Mouse (Mus musculus) gastrocnemius, adult 8-10 months (tissue): Measurements from ENCODE around the gene Cntrl. TPM values are rescaled to one million over a fixed set of nuclear protein-coding genes. Genes with fewer than 3 reads are reported as not detected.

Experiments used
- DNase-seq, 2 experiments: peaks; one replicate each; pipeline ENCODE4 v3.0.0; 2022; ENCODE audit warnings: low spot score in 2 of 2
- total RNA-seq, 4 experiments: library from RNA; stranded (reverse); gene quantifications; 2 replicates each; pipeline ENCODE4 v1.2.4; 2022

Cntrl gene
- total RNA-seq, 4 experiments from 2014 or later = 4.1 to 6.0 (median 4.6) TPM

DNA sequence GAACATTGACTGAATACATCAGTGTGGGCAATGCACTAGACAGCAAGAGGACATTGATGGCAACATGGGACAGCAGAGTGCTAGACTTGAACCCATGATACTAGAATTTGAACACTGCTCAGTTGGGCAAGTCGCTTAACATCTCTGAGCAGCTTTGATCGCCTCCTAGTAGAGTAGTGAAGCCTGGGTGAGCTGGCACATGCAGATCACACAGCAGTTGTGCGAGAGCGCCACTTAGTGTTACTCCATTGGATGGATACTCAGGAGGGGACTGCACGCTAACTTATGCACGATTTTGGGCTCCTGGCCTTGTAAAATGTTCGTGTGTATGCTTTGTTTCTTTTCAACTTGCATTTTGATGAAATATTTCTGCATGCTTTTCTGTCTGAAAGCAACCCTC is 15.4 kb downstream of the Cntrl start:
- no peak for DNase-seq

DNA sequence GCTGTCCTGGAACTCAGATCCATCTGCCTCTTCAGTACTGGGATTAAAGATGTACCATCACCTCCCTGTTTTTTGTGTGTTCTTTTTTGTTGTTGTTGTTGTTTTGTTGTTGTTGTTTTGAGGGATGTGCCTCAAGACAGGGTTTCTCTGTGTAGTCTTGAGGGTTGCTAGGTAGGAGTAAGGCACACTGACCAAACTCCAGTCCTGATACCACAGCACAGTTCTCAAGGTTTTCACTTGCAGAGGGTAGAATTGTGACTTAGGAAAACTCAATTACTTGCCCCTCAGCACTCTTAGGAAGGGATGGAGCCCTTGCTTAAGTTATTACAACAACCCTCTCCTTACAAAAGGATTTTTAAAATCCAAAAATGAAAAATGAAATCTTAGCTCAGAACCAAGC is 22.2 kb downstream of the Cntrl start:
- no peak for DNase-seq

DNA sequence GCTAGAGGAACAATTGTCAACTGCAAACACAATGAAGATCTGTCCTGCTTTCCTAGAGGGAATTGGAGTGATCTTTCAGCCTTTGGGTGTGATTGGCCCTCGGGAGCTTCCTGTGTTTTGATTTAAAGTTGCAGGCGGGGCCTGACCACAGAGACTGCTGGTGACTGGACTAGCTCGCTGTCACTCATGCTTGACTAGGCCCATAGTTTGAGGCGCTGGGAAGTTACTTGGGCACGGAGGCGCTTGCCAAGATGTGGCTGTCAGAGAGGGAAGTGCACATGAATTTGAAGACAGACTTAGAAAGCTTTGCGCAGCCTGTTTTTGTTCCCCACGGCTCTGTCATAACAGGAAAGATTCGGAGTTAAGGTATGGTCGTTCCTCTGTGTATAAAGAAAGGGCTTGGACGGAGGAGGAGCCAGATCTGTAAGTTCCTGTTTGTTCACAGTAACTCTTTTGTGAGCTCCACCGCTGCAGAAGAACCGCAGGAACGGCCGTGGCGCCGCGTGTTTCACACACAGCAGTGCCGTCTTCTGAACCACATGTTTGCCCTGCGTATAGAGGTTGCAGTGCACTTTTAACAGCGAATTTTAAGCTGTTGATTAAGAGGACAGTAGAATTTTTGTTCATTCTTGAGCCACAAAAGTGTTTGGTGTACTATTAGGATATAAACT is 22.8 kb downstream of the Cntrl start:
- peak; percentile 95 to 97 for DNase-seq

DNA sequence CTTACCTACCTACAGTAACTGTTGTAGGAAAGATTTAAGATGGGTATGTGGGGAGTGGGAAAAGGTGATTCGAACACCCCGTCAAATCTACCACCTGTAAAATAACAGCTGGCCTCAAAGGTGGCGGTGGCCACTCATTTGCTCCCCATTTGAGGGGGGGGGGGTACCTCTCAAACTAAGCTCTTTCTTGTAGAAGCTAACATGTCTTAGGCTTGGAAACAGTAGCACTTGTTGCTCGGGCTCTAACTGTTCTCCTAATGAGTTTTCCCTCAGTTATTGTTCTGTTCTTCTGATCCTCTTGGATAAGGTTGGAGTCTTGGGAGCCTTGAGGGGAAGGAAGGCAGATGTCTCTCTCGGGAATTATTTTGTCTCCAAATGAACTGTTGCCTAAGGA is 23.4 kb downstream of the Cntrl start:
- DNase-seq = no peak

DNA sequence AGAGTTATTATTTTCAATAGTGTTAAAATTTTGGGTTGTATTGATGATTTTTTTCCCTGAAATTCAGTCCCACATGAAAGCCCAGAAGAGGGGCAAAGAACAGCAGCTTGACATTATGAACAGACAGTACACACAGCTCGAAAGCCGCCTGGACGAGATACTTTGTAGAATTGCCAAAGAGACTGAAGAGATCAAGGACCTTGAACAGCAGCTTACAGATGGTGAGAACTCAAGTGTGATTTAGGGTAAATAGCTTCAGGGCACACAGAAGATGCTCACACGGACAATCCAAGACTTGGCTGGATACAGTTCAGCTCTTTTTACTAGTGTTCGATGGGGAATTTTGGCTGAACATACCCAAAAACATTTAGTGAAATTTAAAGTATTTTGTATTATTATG is 24.6 kb downstream of the Cntrl start:
- DNase-seq = no peak

DNA sequence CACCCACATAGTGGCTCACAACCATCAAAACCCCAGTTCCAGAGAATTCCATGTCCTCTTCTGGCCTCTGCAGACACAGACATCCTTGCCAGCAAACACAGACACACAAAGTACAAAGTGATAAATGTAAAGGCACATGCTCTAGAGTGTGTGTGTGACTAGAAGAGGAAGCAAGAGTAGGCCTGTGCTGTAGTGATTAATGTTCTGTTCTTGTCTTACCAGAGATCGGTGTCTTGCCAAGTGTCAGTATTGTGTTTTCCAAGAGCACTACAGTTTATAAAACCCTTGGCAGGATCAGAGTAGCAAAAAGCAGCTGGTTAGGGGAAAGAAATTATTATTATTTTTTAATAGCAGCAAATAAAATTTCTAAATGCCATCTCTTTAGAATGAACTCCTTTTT is 29.3 kb downstream of the Cntrl start:
- no peak for DNase-seq

DNA sequence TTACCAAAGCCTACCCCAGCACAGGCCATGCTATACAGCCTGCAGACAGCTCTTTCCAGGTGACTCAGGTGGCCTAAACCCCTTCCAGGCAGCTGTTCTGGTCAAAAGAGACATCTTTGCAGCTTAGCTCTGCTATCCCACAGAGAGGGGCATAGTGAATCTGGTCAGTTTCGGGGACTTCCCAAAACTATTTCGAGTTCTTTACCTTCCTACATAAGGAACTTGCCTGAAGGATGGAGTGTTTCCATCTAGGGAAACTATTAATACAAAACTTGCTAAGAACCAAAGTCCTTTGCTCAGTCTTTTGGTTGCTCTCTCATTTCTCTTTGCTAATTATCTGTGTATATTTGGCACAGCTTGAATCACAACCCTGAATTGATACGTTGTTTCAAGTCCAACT is 32.4 kb downstream of the Cntrl start:
- DNase-seq = no peak

DNA sequence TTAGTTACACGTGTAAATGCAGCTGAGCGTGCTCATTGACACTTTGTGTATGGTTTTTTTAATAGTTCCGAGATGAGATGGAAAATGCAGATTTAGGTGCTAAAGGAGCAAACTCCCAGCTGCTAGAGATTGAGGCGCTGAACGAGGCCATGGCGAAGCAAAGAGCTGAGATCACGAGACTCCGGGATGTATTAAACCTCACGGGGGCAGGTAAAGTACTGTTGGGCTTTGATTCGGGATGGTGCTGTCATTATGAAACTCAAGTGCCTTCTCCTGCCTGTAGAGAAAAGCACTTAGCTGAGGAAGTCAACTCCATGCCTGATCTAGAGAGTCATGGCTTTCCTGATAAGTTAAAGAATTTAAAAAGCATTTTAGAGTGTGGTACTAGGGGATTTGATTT is 39.5 kb downstream of the Cntrl start:
- DNase-seq = no peak

DNA sequence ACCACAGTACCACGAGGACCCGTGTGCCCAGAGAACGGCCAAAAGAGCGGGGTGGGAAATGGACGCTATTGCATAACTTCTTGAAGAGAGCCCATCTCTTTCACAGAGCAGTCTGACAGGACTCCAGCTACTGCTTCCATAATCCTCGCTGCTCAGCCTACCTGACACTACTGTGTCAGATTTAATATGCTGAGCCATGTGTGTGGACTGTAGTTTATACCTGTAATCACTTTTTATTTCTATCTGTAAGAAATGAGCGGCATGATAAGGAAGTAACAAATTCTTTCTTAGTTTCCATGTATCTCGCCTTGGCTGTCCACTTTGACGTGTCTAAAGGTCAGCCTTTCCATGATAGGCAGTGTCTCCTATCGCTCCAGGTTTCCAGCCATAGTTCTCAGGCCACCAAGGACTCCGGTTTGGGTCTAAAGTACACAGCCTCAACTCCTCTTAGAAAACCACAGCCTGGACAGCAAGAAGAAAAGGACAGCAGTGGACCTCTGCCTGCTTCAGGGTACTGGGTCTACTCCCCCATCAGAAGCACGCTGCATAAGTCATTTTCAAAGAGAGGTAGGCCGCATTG is 42.1 kb downstream of the Cntrl start:
- no peak for DNase-seq

DNA sequence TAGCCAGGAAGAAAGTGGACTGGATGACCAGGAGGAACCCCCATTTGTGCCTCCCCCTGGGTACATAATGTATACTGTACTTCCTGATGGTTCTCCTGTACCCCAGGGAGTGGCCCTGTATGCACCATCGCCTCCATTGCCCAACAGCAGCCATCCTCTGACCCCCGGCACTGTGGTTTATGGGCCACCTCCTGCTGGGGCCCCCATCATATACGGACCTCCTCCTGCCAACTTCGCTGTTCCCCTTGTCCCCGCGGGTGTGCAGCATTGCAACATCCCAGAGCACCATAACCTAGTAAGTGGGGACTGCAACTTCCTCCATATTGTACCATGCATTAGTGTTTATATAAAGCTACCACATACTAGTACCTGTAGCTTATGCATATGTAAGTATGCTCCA is 43.9 kb downstream of the Cntrl start:
- DNase-seq = no peak

DNA sequence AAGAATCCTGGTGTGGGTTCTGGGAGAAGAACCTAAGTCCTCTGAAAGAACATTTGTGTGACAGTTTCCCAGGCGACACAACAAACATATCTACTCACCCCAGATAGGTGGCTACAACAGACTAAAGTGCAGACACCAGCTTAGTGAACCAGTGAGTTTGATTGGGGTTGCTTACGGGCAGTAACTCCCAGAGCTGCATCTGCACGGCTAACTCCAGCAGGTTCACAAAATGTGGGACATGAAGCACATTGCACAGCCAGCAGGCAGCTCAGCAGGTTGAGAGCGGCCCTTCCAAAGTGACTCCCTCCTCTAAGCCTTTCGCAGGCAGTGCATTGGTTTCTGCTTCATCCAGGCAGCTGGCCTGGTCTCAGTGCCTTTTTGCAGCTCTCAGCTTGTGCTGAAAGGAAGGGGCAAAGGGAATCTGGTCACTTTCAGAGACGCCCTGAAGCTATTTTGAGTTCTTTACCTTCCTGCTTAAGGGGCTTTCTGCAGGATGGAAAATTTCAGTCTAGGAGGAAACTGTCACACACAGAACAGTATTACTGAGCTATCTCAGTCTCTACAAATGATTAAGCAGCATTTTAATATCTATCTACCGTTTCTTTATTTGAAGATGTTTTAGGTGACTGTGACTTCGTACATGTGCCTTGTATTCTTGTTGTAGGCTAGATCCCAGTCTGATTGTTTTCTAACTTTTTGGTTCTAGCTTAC is 44.7 kb downstream of the Cntrl start:
- no peak for DNase-seq

DNA sequence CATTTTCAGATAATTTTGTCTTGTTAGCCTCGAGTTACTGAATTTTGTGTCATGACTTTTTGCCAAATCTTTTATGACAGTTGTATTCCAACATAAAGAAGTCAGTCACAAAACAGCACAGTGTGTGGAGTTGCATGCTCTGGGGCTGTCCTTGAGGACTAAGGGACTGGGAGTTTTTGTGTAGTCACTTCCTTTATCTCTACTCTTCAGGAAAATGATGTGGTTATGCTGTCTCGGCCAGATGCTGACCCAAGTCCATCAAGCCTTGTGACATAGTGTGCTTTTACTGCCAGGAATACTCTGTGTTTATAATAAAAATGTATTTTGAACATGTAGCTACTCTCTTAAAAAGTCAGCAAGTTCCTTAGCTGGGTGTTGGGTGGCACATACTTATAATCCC is 47.7 kb downstream of the Cntrl start:
- DNase-seq = no peak

DNA sequence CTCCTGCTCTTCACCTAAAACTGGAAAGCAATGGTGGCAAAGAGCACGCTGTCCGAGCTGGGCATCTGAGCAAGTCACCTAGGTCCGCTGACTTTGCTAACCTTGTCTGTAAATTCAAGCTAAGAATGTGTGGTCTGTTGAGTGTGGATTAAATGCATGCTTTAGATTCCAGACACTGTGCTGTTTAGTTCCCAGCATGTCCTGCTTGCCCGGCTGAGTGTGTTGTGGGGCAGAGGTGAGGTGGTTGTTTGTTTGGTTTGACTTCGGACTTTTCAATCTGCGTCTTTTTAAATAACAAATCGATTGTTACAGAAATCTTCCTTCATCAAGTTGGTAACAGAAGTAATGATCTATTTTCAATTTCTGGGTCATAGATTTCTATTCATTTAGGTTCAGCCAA is 48.5 kb downstream of the Cntrl start:
- DNase-seq = no peak

DNA sequence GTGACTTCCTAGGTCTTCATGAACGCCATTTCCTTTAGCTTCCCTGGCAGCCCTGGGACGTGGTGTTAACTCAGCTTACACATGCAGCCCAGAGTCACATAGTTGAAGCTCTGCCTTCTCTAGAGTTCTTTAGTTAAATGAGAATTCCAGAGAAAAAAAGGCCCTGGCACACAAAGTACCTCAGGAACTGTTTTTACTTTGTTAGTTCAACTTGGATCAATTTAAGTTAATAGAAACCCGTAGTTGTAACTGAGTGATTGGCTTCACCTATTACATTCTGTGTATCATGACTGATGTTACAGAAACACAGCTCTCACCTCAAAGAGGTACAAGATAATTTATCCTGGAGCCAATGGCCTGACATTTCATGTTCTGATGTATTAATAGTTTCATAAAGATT is 49.1 kb downstream of the Cntrl start:
- DNase-seq = no peak

DNA sequence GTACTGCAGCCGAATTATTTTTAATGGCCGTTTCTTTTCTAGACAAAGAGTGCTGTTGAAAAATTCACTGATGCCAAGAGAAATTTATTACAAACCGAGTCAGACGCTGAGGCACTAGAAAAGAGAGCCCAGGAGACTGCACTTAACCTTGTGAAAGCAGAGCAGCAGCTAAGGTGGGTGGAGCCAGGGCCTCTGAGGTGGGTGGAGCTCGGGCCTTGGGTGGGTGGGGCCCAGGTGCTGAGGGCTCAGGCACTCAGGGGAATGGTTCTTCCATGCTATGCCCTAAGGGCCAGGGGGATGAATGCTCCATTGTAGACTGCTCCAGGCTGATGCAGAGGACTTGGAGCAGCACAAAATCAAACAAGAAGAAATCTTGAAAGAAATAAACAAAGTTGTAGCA is 50.9 kb downstream of the Cntrl start:
- DNase-seq = no peak

DNA sequence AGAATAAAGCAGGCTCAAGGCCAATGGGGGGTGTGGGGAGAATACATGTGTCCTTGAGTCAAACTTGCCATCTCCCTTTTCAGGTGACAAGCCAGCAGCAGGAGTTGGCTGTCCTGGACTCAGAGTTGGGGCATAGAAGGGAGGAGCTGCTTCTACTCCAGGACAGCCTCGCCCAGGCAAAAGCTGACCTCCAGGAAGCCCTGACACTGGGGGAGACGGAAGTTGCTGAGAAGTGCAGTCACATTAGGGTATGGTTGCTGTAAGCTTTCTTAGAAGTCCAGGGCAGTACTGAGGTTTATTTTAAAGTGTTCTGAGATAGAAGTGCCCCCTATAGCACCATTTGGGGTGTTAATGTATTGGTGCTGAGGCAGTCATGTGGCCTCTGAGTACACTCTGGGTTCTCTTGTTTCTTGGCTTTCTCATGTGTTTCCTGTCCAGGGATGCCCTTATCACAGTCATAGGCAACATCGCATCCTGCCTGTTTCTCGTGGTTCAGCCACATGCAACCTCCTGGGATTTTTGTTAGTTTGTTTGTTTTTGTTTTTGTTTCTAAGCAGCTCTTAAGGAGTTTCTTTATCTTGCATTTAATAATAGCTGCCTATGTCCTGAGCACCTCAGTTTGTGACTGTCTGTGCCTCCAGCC is 52.7 kb downstream of the Cntrl start:
- DNase-seq = no peak

DNA sequence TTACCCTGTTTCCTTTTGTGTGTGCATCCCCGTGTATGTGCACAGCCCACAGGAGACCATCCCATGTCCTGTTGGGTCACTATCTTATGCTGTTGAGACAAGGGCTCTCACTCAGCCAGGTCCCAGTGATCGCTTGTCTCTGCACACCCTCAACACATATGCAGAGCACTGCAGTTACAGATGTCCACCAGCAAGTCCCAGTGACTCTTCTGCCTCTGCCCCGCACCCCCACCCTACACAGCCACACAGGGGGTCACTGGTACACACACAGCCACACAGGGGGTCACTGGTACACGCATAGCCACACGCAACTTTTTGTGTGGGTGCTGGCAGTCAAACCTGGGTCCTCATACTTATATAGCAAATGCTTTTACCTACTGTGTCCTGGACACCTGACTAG is 54.1 kb downstream of the Cntrl start:
- no peak for DNase-seq

DNA sequence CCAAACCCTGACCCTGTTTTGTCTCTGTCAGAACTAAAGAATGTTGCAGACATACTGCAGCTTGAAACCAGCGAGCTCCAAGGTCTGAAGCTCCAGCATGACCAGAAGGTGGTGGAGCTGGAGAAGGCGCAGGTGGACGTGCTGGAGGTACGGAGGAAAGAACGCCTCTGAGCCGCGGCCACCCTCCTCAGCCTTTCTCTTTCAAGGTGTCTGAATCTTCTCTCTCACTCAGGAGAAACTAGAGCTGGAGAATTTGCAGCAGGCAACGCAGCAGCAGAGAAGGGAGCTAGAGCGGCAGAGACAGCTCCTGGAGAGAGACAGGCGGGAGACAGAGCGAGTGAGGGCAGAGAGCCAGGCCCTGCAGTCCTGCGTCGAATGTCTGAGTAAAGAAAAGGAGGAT is 56.1 kb downstream of the Cntrl start:
- DNase-seq = no peak

DNA sequence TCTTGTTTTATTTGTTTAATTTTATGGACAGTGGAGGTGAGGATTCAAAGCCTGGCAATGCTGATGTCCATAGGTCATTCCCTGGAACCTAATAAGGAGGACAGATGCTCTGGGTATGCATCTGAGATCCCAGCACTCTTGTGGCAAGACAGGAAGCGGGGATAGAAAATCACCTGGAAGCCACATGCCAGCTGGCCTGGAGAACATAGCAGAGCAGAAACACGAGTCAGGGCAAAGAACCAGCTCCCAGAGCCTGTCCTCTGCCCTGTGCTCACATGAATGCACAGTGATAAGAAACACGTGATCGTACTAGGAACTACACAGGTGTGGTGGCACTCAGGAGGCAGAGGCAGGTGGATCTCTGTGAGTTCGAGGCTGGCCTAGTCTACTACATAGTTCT is 57.5 kb downstream of the Cntrl start:
- no peak for DNase-seq

DNA sequence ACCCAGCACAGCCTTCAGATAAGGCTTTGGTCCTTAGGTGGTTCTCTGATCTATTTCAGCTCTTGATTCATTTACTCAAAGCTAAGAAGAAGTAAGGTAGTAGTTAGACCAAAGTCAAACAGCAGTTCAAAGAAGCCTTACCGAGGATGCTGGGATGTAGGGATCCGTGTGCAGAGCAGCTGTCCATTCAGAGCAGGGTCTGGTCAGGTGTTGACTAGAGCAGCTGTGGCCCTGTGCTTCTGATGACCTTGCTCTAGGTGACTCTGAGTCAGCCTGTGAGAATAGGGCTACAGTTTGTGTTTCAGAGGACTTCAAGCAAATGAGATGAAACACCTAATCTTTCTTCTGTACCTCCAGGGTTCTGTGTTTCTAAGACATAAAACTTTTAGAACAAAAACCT is 60.2 kb downstream of the Cntrl start:
- DNase-seq = no peak

DNA sequence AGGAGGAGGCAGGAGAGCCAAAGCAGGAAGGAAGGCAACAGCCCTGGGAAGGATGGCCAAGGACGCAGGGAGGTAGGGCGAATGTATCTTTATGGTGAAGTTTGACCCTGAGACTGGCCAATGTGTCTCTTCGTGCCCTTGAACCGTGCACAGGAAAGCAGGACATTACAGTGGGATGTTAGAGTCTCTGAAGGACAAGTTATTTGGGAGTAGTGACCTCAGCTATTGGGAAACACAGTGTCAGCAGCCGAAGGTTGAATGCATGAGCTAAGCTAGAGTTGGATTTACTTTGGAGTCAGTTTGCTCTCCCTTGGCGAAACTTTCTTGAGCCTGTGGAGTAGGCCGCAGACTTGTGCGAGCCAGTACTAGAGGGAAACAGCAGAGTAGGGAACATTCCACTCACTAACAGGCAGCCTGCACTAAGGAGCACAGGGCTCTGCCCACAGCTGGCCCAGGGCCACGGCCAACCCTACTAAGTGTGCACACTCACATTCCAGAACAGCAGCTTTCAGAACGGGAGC is 62.1 kb downstream of the Cntrl start:
- peak; percentile 6 to 30 for DNase-seq

DNA sequence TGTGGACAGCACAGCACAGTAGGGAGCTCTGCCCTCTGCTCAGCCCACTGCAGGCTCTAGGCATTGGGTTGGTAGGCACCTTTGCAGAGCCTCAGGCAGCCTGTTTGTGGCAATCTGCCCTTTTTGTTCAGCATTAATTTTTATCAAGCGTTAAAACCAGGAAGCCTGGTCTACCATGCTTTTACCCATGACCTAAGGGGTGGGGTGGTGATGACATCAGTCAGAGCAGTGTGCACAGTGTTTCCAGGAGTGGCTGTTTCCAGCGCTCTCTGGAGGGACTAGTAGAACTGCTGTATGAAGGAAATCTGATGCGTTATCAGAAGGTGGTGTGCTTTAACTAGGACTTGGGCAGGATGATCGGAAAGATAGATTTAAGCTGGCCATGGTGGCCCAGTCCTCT is 63.0 kb downstream of the Cntrl start:
- DNase-seq = no peak
